Mouse (Mus musculus) heart, embryonic 15.5 days (tissue): ENCODE data around the gene H2afj. TPM values are rescaled to one million over a fixed set of nuclear protein-coding genes. Genes with fewer than 3 reads are reported as not detected.

Experiments used
- microRNA-seq: library from miRNA; unstranded; fragments of <30 nt; microRNA quantifications from one replicate; pipeline ENCODE4, GENCODE M21; 2016
- polyA plus RNA-seq: library from polyadenylated mRNA; unstranded; fragments of >200 nt; fragmentation: Nextera tagmentation; extraction: Ambion mirVana; gene quantifications from 2 replicates; pipeline ENCODE4 v1.2.1, GENCODE M21; 2015

H2afj gene
- polyA plus RNA-seq, 1 experiment from 2014 or later, result 76.8 TPM

Small RNAs within 50 kb of the gene (microRNA-seq; reads per million reads assigned to microRNA genes)
- not detected for gene Gm44364

Other genes with a start within 250 kb of the H2afj start
- gene Plbd1, start 146.3 kb upstream of the H2afj start, polyA plus RNA-seq, result 4.8 and 5.6 TPM in 2 replicates
- gene Gucy2c, start 26.5 kb upstream of the H2afj start, polyA plus RNA-seq, result 0.04 TPM in 1 of 2 replicates, not detected in the other
- gene Hist4h4, start 3.8 kb upstream of the H2afj start, polyA plus RNA-seq, result 0.21 and 0.25 TPM in 2 replicates
- gene BC049715, start 19.4 kb downstream of the H2afj start, polyA plus RNA-seq, result 1.3 and 1.9 TPM in 2 replicates
- gene Wbp11, start 20.0 kb downstream of the H2afj start, polyA plus RNA-seq, result 60.4 and 66.9 TPM in 2 replicates
- gene Smco3, start 27.2 kb downstream of the H2afj start, polyA plus RNA-seq, result 0.30 TPM in 1 of 2 replicates, not detected in the other
- 14.4 and 16.5 TPM in 2 replicates for gene Art4, start 49.5 kb downstream of the H2afj start, polyA plus RNA-seq
- gene Mgp, start 67.6 kb downstream of the H2afj start, polyA plus RNA-seq, result 595 and 619 TPM in 2 replicates
- gene Erp27, start 113.9 kb downstream of the H2afj start, polyA plus RNA-seq, result 0.27 and 0.87 TPM in 2 replicates
- 0.18 and 0.26 TPM in 2 replicates for gene Pde6h, start 115.6 kb downstream of the H2afj start, polyA plus RNA-seq
- gene Arhgdib, start 133.7 kb downstream of the H2afj start, polyA plus RNA-seq, result 75.6 and 126 TPM in 2 replicates